Mouse (Mus musculus) WW6 (cell line): ENCODE data around the gene Clec2d.
"Not testable (repeated sequence)": the region's sequence is repeated elsewhere in the genome, so short reads cannot be mapped to it uniquely, and the experiment has no call there.

Source experiments
- DNase-seq: peaks from one replicate; pipeline ENCODE4 v3.0.0-alpha.2; 2013; ENCODE audit warnings: low read depth, low spot score

The Clec2d gene

DNA sequence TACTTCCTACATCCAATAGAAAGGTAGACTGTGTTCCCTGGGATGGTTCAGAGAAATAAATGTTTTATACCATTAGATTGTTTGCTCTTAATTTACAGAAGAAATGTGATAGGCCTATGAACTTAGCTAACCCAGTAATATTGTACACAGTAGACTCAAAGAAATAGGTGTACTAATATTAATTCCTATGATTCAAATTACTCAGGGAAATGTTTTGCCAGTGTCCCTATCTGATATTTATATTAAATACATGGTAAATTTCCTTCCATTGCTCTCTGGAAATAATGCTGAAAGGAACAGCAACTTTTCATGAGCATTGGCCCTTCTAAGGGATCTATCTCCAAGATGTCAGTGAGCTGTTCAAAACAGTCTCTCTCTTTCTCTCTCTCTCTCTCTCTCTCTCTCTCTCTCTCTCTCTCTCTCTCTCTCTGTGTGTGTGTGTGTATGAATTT is 6.8 kb downstream of the Clec2d start:
- DNase-seq, result no peak

- not testable (repeated sequence) for DNase-seq
Observed at GRCm38 (mm10) chr6:129187816-129188215, 7.4 kb downstream of the Clec2d start.

GRCm38 (mm10) chr6:129193431-129193830 is 13.0 kb downstream of the Clec2d start:
- DNase-seq, result no peak

GRCm38 (mm10) chr6:129200066-129200465 is 19.7 kb downstream of the Clec2d start:
- not testable (repeated sequence) for DNase-seq

- no peak for DNase-seq
Observed at GRCm38 (mm10) chr6:129202306-129202705, 21.9 kb downstream of the Clec2d start.

- no peak for DNase-seq
Observed at GRCm38 (mm10) chr6:129204342-129204741, 23.9 kb downstream of the Clec2d start.

GRCm38 (mm10) chr6:129204838-129205237 is 24.4 kb downstream of the Clec2d start:
- DNase-seq, result no peak

DNA sequence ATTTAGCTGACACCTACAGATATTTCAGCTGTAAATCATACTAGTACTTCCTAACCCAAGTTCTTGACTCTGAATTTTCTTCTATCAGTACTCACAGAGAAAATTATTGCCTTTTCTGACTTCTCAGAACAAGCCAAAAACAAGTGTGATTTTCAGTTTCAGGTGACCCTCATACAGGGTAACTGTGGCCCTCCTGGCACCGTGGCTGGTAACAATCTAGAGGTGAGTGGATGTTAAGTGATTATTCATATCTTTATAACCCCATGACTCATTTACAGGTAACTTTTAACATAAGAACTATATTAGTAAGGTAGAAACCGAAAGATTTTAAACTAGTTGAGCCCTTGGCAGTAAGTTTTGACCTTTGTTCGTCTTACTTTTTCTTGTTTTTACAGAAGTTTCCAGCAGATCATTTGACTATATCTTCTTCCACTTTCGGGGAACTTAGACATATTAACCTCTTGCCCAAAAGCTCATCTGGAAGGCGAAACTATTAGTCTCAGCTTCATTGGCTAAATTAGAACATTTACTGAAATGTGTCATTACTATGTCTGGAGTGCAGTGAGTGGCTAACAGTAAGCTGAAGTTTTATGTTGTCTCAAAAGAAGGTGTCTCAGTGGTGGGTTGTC is 28.6 kb downstream of the Clec2d start:
- DNase-seq, result no peak

DNA sequence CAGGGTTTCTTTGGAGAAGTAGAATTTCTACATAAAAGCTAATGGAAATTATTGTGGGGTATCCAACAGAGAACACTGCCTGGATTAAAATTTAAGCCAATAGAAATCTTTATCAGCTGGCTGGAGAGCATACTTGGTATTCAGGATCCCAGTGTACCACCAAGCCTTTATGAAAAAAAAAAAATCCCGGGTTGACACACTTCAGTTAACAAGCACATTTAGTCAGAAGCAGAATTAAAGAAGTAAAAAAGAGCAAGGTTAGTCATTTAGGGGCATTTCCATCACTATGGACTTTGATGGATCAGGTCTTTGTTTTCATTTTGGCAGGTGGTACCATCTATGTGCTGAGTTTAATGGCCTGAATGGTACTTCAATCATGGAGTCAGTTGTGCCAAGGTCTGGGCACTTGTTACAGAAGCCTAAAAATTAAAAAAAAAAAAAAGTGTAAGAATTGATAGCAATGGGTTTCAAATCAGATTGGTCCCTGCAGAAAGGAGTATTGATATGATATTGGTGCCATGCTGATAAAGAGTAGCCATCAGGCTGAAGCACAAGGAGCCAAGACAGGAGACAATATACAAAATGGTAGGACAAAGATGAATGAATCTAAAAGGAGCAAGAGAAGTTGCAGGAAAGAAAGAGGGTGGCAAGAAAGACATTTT is 29.5 kb downstream of the Clec2d start:
- DNase-seq, result no peak

- DNase-seq, result no peak
Observed at GRCm38 (mm10) chr6:129210447-129210790, 30.0 kb downstream of the Clec2d start.

DNA sequence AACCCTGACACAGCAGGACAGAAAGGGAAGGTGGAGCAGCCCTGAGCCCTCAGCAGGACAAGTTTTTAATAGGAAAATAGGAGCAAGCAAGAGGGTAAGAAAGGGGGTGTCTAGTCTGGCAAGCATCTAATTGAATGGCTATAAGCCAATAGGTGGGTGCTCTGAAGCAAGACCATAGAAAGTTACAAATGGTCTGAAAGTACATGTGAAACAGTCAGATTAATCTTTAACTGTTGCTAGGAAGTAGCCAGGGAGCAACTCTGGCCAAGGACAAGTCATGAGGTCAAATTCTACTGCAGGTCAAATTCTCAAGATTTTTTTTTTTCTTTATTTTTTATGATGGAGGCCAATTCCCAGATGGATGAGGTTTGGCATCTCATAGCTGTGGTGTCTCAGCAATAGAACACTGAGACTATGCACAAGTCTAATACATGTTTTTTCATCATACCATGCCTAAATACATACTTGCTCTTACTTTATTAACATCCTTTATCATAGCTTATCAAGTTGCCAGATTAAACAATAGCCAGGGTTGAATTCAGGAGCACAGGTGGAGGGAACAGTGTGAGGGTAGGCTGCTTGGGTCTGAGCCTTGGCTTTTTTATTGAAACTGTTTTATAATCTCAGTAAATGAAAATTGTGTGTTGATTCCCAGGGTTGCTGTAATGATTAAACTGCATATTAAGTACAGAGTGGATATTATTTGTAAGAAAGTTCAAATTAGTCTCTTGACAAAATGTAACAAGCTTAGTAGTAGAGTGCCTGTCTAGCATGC is 32.2 kb downstream of the Clec2d start:
- no peak for DNase-seq

GRCm38 (mm10) chr6:129213497-129213896 is 33.1 kb downstream of the Clec2d start:
- no peak for DNase-seq

DNA sequence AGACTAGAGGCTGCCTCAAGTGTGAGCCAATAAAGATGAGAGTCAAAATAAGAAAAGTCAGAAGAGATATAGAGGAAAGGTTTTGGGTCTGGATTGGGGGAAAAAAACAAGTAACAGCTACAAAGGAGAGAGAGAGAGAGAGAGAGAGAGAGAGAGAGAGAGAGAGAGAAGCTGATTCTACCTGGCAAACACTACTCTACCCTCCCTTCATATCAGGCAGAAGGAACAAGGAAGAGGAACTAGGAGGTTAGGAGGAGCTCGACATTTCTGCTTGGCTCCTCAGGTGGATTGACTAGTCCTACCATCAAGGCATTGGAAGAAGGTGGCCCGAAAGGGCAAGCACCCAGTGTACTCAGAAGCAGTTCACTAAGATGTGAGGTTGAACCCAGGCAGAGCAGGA is 33.8 kb downstream of the Clec2d start:
- DNase-seq, result no peak

GRCm38 (mm10) chr6:129215053-129215452 is 34.6 kb downstream of the Clec2d start:
- DNase-seq, result no peak

GRCm38 (mm10) chr6:129215886-129216637 is 35.6 kb downstream of the Clec2d start:
- DNase-seq, result no peak

- DNase-seq, result no peak
Observed at GRCm38 (mm10) chr6:129216721-129217230, 36.4 kb downstream of the Clec2d start.

DNA sequence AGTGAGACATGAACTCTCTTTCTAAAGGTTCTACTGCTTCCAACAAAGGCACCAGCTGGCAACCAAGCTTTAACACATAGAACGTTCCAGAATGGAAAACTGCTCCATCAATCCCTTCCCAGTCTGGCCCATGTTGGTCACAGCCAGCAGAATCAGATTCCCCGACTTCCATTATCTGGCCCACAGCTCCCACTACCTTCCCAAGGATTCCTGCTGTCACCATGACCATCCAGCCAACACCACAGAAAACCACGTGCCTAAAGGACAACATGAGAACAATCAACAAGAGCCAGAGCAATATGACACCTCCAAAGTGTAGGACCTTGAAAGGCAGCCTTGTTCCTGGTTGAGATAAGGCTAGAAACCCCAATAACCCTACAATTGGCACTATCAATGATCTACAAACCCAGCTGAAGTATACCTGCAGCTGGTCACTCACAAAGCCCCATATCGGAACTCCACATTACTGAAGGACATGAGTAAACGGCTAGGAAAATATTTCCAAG is 37.8 kb downstream of the Clec2d start:
- DNase-seq, result no peak

DNA sequence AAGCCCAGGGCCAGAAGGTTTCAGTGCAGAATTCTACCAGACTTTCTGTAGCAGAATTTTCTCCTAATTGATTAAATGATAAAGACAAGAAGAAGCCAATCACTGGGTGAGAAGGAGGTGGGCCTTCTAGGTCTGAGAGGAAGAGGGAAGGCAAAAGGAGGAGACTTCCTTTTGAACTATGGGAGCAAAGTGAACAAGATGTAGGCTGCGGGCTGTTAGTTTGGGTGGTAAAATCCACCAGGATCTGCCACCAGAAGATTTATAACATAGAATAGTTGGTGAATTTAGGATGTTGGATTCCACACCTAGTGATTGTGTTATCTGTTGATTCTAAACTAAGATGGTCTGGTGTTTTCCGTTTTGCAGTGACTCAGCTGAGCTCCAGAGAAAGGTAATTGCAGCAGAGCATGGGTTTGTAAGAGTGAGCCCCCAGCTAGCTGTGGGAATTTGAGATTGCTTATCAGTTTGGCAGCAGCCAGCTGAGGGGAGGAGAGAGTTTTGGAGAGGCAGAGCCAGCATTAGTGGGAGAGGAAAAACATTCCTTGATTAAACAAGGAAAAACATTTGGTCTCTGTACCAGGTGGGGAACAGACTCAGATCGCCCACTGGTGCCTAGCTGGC is 39.6 kb downstream of the Clec2d start:
- no peak for DNase-seq

DNA sequence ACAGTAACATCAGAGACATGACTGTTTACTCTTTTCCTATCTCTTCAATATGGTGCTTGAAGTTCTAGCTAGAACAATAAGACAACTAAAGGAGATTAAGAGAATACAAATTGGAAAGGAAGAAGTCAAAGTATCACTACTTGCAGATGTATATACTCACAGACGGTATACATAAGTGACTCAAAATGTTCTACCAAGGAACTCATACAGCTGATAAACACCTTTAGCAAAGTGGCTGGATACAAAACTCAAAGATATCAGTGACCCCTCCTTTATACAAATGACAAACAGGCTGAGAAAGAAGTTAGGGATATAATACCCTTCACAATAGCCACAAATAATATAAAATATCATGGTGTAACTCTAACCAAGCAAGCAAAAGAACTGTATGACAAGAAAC is 40.6 kb downstream of the Clec2d start:
- no peak for DNase-seq

- no peak for DNase-seq
Observed at GRCm38 (mm10) chr6:129222188-129222800, 41.9 kb downstream of the Clec2d start.

DNA sequence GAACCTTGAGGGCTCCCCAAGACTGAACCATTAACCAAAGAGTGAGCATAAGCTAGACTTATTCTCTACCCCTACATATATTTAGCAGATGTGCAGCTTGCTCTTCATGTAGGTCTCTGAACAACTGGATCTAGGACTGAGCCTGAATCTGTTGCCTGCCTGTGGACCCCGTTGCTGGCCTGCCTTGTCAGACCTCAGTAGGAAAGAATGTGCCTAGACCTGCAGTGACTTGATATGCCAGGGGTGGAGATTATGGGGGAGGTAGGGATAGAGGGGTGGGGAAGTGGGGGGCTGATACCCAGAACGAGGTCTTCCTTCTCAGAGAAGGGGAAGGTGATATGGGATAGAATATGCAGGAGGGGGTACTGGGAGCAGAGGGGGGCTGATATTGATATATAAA is 43.2 kb downstream of the Clec2d start:
- DNase-seq, result no peak
